Comparison of ENCODE assay signal across 22 mouse cellular contexts in genomic region chr1:156733559-156733958, GRCm38 (mm10). TPM values are rescaled to one million over a fixed set of nuclear protein-coding genes. Genes with fewer than 3 reads are reported as not detected.
DNase-seq lines count a peak whose midpoint lies in the region; ATAC-seq lines count a peak whose summit lies in the region.
"Had no signal": no experiment of that assay in that cellular context is flagged by ENCODE, and none has a peak within 500 bp of the region (broad histone marks: within the 10 kb centered on the region; RNA-seq: fewer than 3 reads in every experiment).

No protein-coding gene starts in this region.

- H3K9me3 ChIP-seq in embryonic facial prominence, embryonic 14.5 days (ENCODE audit: control insufficient read depth, low read length), result no peaks in the 10 kb centered on the region
- no peaks in the 10 kb centered on the region for H3K9me3 ChIP-seq in embryonic facial prominence, embryonic 10.5 days
- H3K9me3 ChIP-seq in heart, embryonic 14.5 days (ENCODE audit: control insufficient read depth, low read length), result no peaks in the 10 kb centered on the region
- no peaks in the 10 kb centered on the region for H3K9me3 ChIP-seq in intestine, embryonic 14.5 days (ENCODE audit: control insufficient read depth, low read length)
- H3K9me3 ChIP-seq: embryonic facial prominence, embryonic 13.5 days; forebrain, embryonic 10.5 days; hindbrain, embryonic 12.5 days; liver, embryonic 13.5 days; midbrain, embryonic 12.5 days; neural tube, embryonic 15.5 days had no signal

- peak overlapping the region; percentile 65 for H3K27ac ChIP-seq in embryonic facial prominence, embryonic 14.5 days (replicated peaks; ENCODE audit: low read depth, low read length)
- H3K27ac ChIP-seq in embryonic facial prominence, embryonic 10.5 days (replicated peaks), result no peak overlapping the region
- H3K27ac ChIP-seq in heart, embryonic 14.5 days (replicated peaks in 1 of 2; ENCODE audit: control insufficient read depth in 1 of 2, insufficient read depth in 1 of 2, low read depth in 2 of 2, low read length in 2 of 2), result peak overlapping the region in 1 of 2 experiments; percentile 55; a peak in 1 of 4 replicates
- 0 out of 2 replicates have a peak overlapping the region, but pooled peaks have one; percentile 27 for H3K27ac ChIP-seq in intestine, embryonic 14.5 days (ENCODE audit: low read depth)
- H3K27ac ChIP-seq: embryonic facial prominence, embryonic 13.5 days; forebrain, embryonic 10.5 days; hindbrain, embryonic 12.5 days; liver, embryonic 13.5 days; midbrain, embryonic 12.5 days; neural tube, embryonic 15.5 days had no signal

- ATAC-seq in embryonic facial prominence, embryonic 14.5 days (ENCODE audit: low read depth), result no peak
- 0 out of 2 replicates have a peak, but pooled peaks have one; percentile 42 for ATAC-seq in heart, embryonic 14.5 days (ENCODE audit: insufficient number of reproducible peaks, insufficient read depth, low FRiP score, low read depth)
- ATAC-seq in intestine, embryonic 14.5 days (replicated peaks; ENCODE audit: low FRiP score, low TSS enrichment, low read depth), result no peak
- ATAC-seq: CD4-positive, CD25-positive, alpha-beta regulatory T cell, adult 4 months; inflammation-experienced regulatory T-cells, adult 6 months had no signal

- no peaks in the 10 kb centered on the region for H3K27me3 ChIP-seq in embryonic facial prominence, embryonic 14.5 days (replicated peaks; ENCODE audit: control insufficient read depth, insufficient read depth, low read length)
- H3K27me3 ChIP-seq in embryonic facial prominence, embryonic 10.5 days (replicated peaks; ENCODE audit: low read depth, poor library complexity, severe bottlenecking), result no peaks in the 10 kb centered on the region
- H3K27me3 ChIP-seq in heart, embryonic 14.5 days (ENCODE audit: control insufficient read depth, insufficient read depth, low read length), result no peaks in the 10 kb centered on the region
- no peaks in the 10 kb centered on the region for H3K27me3 ChIP-seq in intestine, embryonic 14.5 days (replicated peaks; ENCODE audit: control insufficient read depth, insufficient read depth, low read length)
- H3K27me3 ChIP-seq: embryonic facial prominence, embryonic 13.5 days; hindbrain, embryonic 12.5 days; liver, embryonic 13.5 days; midbrain, embryonic 12.5 days; neural tube, embryonic 15.5 days had no signal

- intact Hi-C loops in heart, postnatal 14 days (cut with DNase I), result no loop called here

- no peaks in the 10 kb centered on the region for H3K4me1 ChIP-seq in embryonic facial prominence, embryonic 14.5 days (ENCODE audit: control insufficient read depth, insufficient read depth, low read length)
- H3K4me1 ChIP-seq in embryonic facial prominence, embryonic 10.5 days, result 0 out of 2 replicates have a peak, but pooled peaks cover 2% of the 10 kb centered on the region
- peaks cover 5 to 11% of the 10 kb centered on the region in 2 experiments for H3K4me1 ChIP-seq in heart, embryonic 14.5 days (ENCODE audit: control insufficient read depth in 2 of 2, insufficient read depth in 2 of 2, low read length in 2 of 2)
- peaks cover 11% of the 10 kb centered on the region for H3K4me1 ChIP-seq in intestine, embryonic 14.5 days (replicated peaks; ENCODE audit: control insufficient read depth, insufficient read depth, low read length)
- H3K4me1 ChIP-seq: embryonic facial prominence, embryonic 13.5 days; forebrain, embryonic 10.5 days; hindbrain, embryonic 12.5 days; midbrain, embryonic 12.5 days; neural tube, embryonic 15.5 days had no signal

- no peaks in the 10 kb centered on the region for H3K36me3 ChIP-seq in embryonic facial prominence, embryonic 14.5 days (ENCODE audit: control insufficient read depth, insufficient read depth, low read length)
- no peaks in the 10 kb centered on the region for H3K36me3 ChIP-seq in embryonic facial prominence, embryonic 10.5 days (replicated peaks)
- no peaks in the 10 kb centered on the region for H3K36me3 ChIP-seq in heart, embryonic 14.5 days (ENCODE audit: control insufficient read depth, insufficient read depth, low read length)
- no peaks in the 10 kb centered on the region for H3K36me3 ChIP-seq in intestine, embryonic 14.5 days (ENCODE audit: control insufficient read depth, insufficient read depth, low read length)
- H3K36me3 ChIP-seq: embryonic facial prominence, embryonic 13.5 days; forebrain, embryonic 10.5 days; hindbrain, embryonic 12.5 days; liver, embryonic 13.5 days; midbrain, embryonic 12.5 days; neural tube, embryonic 15.5 days had no signal

- H3K4me2 ChIP-seq in embryonic facial prominence, embryonic 14.5 days (ENCODE audit: low read depth, low read length), result no peak overlapping the region
- H3K4me2 ChIP-seq in heart, embryonic 14.5 days (ENCODE audit: low read length), result no peak overlapping the region
- no peak overlapping the region for H3K4me2 ChIP-seq in intestine, embryonic 14.5 days (ENCODE audit: low read length)
- H3K4me2 ChIP-seq: embryonic facial prominence, embryonic 13.5 days; hindbrain, embryonic 12.5 days; liver, embryonic 13.5 days; midbrain, embryonic 12.5 days; neural tube, embryonic 15.5 days had no signal

- H3K4me3 ChIP-seq in embryonic facial prominence, embryonic 14.5 days (ENCODE audit: low read depth, low read length), result no peak overlapping the region
- no peak overlapping the region for H3K4me3 ChIP-seq in embryonic facial prominence, embryonic 10.5 days
- no peak overlapping the region for H3K4me3 ChIP-seq in heart, embryonic 14.5 days (ENCODE audit: control insufficient read depth in 1 of 2, insufficient read depth in 1 of 2, low read depth in 1 of 2, low read length in 2 of 2)
- no peak overlapping the region for H3K4me3 ChIP-seq in intestine, embryonic 14.5 days (ENCODE audit: low read depth, low read length)
- H3K4me3 ChIP-seq: embryonic facial prominence, embryonic 13.5 days; forebrain, embryonic 10.5 days; hindbrain, embryonic 12.5 days; liver, embryonic 13.5 days; midbrain, embryonic 12.5 days; neural tube, embryonic 15.5 days had no signal

- DNase-seq in embryonic facial prominence, embryonic 14.5 days (ENCODE audit: low spot score), result no peak
- no peak for DNase-seq in embryonic facial prominence, embryonic 10.5 days (ENCODE audit: low spot score)
- no peak for DNase-seq in heart, postnatal 14 days
- no peak for DNase-seq in intestine, embryonic 14.5 days (ENCODE audit: low spot score)
- peak; percentile 79 for DNase-seq in skeletal muscle tissue, adult 2 months (ENCODE audit: low read depth, low spot score)
- no peak for DNase-seq in spleen, adult 18-20 months
- DNase-seq in urinary bladder, postnatal 10 days (ENCODE audit: low spot score), result no peak
- DNase-seq: adrenal gland, adult 8-10 months; cerebellum, adult 11 months; gastrocnemius, postnatal 36 days; layer of hippocampus, postnatal 36 days; liver, embryonic 13.5 days; right cerebral cortex, postnatal 4 days; thymus, adult 2 months had no signal

- no peak overlapping the region for H3K9ac ChIP-seq in embryonic facial prominence, embryonic 14.5 days (ENCODE audit: low read depth, low read length)
- no peak overlapping the region for H3K9ac ChIP-seq in heart, embryonic 14.5 days (ENCODE audit: low read length)
- H3K9ac ChIP-seq in intestine, embryonic 14.5 days (ENCODE audit: low read length), result no peak overlapping the region
- H3K9ac ChIP-seq: embryonic facial prominence, embryonic 13.5 days; hindbrain, embryonic 12.5 days; liver, embryonic 13.5 days; midbrain, embryonic 12.5 days; neural tube, embryonic 15.5 days had no signal

- WGBS in embryonic facial prominence, embryonic 14.5 days, result 87% methylated on average over 9 of the region's 9 CpGs
- 93% methylated on average over 9 of the region's 9 CpGs for WGBS in embryonic facial prominence, embryonic 10.5 days
- 62% methylated on average over 9 of the region's 9 CpGs for WGBS in heart, embryonic 14.5 days
- WGBS in intestine, embryonic 14.5 days, result 82% methylated on average over 9 of the region's 9 CpGs

RNA-seq across cellular contexts. Expression of gene Fam20b, which starts 14.7 kb away (rescaled TPM):
- 30.0 and 31.1 TPM in 2 replicates for polyA plus RNA-seq in embryonic facial prominence, embryonic 14.5 days (2014; fragmentation: Nextera tagmentation; extraction: Ambion mirVana)
- 17.8 and 18.0 TPM in 2 replicates for polyA plus RNA-seq in embryonic facial prominence, embryonic 10.5 days (2016; fragmentation: Nextera tagmentation; extraction: Ambion mirVana)
- 28.1 TPM in 2 replicates for polyA plus RNA-seq in heart, embryonic 14.5 days (2014; fragmentation: Nextera tagmentation; extraction: Ambion mirVana)
- 10 to 100 TPM; 40.2 to 42.5 TPM for total RNA-seq in heart, postnatal 14 days (2021)
- polyA plus RNA-seq in intestine, embryonic 14.5 days (2014; fragmentation: Nextera tagmentation; extraction: Ambion mirVana), result 42.4 and 44.3 TPM in 2 replicates

RNA-seq across cellular contexts. Expression of gene Tor3a, which starts 59.4 kb away (rescaled TPM):
- 9.5 and 10.0 TPM in 2 replicates for polyA plus RNA-seq in embryonic facial prominence, embryonic 14.5 days (2014; fragmentation: Nextera tagmentation; extraction: Ambion mirVana)
- 3.5 and 4.6 TPM in 2 replicates for polyA plus RNA-seq in embryonic facial prominence, embryonic 10.5 days (2016; fragmentation: Nextera tagmentation; extraction: Ambion mirVana)
- 6.8 and 8.4 TPM in 2 replicates for polyA plus RNA-seq in heart, embryonic 14.5 days (2014; fragmentation: Nextera tagmentation; extraction: Ambion mirVana)
- total RNA-seq in heart, postnatal 14 days (2021), result 10 to 100 TPM; 10.1 to 12.1 TPM
- polyA plus RNA-seq in intestine, embryonic 14.5 days (2014; fragmentation: Nextera tagmentation; extraction: Ambion mirVana), result 6.3 and 6.4 TPM in 2 replicates
